Mouse (Mus musculus) adrenal gland, postnatal 10 days (tissue): ENCODE measurements around the gene Pou3f1. TPM values are rescaled to one million over a fixed set of nuclear protein-coding genes. Genes with fewer than 3 reads are reported as not detected.

Experiments used
- DNase-seq: peaks from one replicate; pipeline ENCODE4 v3.0.0; 2021; ENCODE audit warnings: mixed read lengths
- total RNA-seq, 2 experiments: library from RNA; stranded (reverse); gene quantifications; 2 replicates each; pipeline ENCODE4 v1.2.3; 2021

The Pou3f1 gene
- total RNA-seq, 2 experiments from 2014 or later: 0.24 to 0.27 TPM

GRCm38 (mm10) chr4:124656854-124657650, 445 bp downstream of the Pou3f1 start:
- DNase-seq: peak; percentile 90

- DNase-seq: no peak
Measured at GRCm38 (mm10) chr4:124657781-124658180, 1.2 kb downstream of the Pou3f1 start.

GRCm38 (mm10) chr4:124658412-124658851, 1.8 kb downstream of the Pou3f1 start:
- DNase-seq: no peak

- no peak for DNase-seq
Measured at GRCm38 (mm10) chr4:124659251-124660217, 2.9 kb downstream of the Pou3f1 start.

- DNase-seq: no peak
Measured at GRCm38 (mm10) chr4:124660603-124661002, 4.0 kb downstream of the Pou3f1 start.

- DNase-seq: no peak
Measured at GRCm38 (mm10) chr4:124663034-124663433, 6.4 kb downstream of the Pou3f1 start.

- no peak for DNase-seq
Measured at GRCm38 (mm10) chr4:124664185-124664584, 7.6 kb downstream of the Pou3f1 start.

- DNase-seq: no peak
Measured at GRCm38 (mm10) chr4:124664604-124665003, 8.0 kb downstream of the Pou3f1 start.

GRCm38 (mm10) chr4:124667476-124668033, 10.9 kb downstream of the Pou3f1 start:
- no peak for DNase-seq

GRCm38 (mm10) chr4:124668078-124668477, 11.5 kb downstream of the Pou3f1 start:
- no peak for DNase-seq

GRCm38 (mm10) chr4:124670232-124670631, 13.6 kb downstream of the Pou3f1 start:
- no peak for DNase-seq

- DNase-seq: no peak
Measured at GRCm38 (mm10) chr4:124671583-124671982, 15.0 kb downstream of the Pou3f1 start.

- DNase-seq: no peak
Measured at GRCm38 (mm10) chr4:124672347-124673320, 16.0 kb downstream of the Pou3f1 start.

- no peak for DNase-seq
Measured at GRCm38 (mm10) chr4:124674334-124675032, 17.9 kb downstream of the Pou3f1 start.

- DNase-seq: peak; percentile 73
Measured at GRCm38 (mm10) chr4:124675037-124675436, 18.4 kb downstream of the Pou3f1 start.

GRCm38 (mm10) chr4:124675958-124676357, 19.4 kb downstream of the Pou3f1 start:
- DNase-seq: no peak

- DNase-seq: no peak
Measured at GRCm38 (mm10) chr4:124682270-124682669, 25.7 kb downstream of the Pou3f1 start.

- DNase-seq: no peak
Measured at GRCm38 (mm10) chr4:124683474-124683873, 26.9 kb downstream of the Pou3f1 start.

GRCm38 (mm10) chr4:124685004-124685403, 28.4 kb downstream of the Pou3f1 start:
- DNase-seq: no peak

- no peak for DNase-seq
Measured at GRCm38 (mm10) chr4:124685453-124685852, 28.8 kb downstream of the Pou3f1 start.
